Mouse (Mus musculus) MEL-GATA-1-ER (cell line): Measurements from ENCODE around the gene Suclg1.

Source experiments
- DNase-seq: peaks from one replicate; pipeline ENCODE4 v3.0.0-alpha.2; 2012; ENCODE audit warnings: low read depth; ENCODE audit errors: extremely low read depth

The Suclg1 gene

GRCm38 (mm10) chr6:73248237-73249048 lies at the start of gene Suclg1:
TSS of gene Suclg1 (plus strand) at chr6:73248382.
- peak; percentile 77 for DNase-seq

DNA sequence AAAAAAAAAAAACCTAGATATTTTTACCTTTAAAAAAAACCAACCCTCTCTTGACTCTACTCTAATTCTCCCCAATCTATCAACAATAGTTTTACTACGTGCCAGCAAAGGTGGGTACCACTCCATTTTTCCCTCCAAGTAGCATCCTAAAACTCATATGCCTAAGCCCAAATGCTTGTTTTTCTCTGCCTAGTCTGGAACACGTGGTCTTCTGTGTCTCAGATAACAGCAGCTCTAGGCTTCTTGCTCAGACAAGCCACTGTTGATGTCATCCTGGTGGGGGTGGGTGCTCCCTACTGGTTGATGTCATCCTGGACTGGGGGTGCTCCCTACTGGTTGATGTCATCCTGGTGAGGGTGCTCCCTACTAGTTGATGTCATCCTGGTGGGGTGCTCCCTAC lies 44.5 kb upstream of the Suclg1 start:
- no peak for DNase-seq

GRCm38 (mm10) chr6:73204937-73205336 lies 43.2 kb upstream of the Suclg1 start:
- DNase-seq = no peak

DNA sequence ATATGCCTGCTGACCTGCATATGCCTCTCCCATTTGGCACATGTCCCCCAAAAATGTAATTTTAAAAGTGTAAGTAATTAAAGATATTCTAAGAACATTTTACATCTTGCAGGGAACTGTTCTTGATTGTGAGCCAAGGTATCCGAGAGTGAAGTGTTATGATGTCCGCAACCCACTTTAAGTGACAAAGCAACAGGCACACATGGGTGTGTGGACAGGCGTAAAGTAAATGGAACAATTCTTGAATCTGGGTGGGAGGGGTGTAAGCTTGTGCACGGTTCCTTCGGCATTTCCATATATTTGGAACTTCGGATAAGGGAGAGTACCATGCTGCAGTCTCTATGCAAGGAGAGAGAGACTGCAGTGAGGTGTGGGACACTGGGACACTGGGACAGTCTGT lies 38.6 kb upstream of the Suclg1 start:
- no peak for DNase-seq

DNA sequence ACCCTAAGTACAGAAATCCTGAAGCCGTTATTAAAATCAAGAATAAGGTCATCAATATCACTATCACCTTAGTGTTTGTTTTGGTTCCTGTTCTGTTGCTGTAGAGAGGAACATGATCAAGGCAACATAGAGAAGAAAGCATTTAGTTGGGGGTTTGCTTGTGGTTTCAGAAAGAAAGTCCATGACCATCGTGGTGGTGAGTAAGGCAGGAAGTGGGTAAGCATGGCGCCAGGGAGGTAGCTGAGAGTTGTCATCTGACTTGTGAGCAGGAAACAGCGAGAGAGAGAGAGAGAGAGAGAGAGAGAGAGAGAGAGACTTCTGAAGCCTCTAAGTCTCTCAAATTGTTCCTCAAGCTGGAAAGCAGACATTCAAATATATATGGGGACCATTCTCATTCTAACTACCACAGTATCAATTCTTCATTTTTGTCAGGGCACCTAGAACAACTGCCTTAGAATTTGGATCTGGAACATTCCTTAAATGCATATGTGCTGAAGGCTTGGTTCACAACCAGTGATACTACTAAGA lies 37.7 kb upstream of the Suclg1 start:
- peak; percentile 69 for DNase-seq

GRCm38 (mm10) chr6:73211036-73211435 lies 37.1 kb upstream of the Suclg1 start:
- no peak for DNase-seq

GRCm38 (mm10) chr6:73211602-73212001 lies 36.6 kb upstream of the Suclg1 start:
- peak; percentile 70 for DNase-seq

- peak; percentile 70 for DNase-seq
These were observed 26.8 kb upstream of the Suclg1 start, which contains the start of gene Dnah6 for GRCm38 (mm10) chr6:73221189-73221957. TSS of gene Dnah6 (minus strand) at chr6:73221651.

GRCm38 (mm10) chr6:73221958-73222735 lies 26.0 kb upstream of the Suclg1 start:
- DNase-seq = no peak

GRCm38 (mm10) chr6:73222841-73223526 lies 25.2 kb upstream of the Suclg1 start:
- no peak for DNase-seq

- no peak for DNase-seq
These were observed 20.6 kb upstream of the Suclg1 start for GRCm38 (mm10) chr6:73227376-73228158.

DNA sequence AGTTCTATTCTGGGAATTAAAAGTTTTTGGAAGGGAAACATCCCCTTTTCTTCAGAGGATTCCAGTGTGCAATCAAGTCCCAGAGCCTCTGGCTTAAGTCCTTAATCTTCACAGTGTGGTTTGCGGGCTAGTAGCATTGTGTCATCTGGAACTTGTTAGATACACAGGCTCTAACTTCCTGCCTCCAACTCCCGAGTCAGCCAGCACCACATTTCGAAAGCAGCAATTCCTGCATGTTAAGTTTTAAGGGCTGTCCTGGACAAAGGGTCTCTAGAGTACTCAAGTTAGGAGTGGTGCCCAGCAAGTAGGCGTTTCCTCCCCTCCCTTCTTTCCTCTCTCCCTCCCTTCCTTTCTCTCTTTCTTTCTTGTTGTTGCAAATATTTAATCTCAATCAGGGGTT lies 19.8 kb upstream of the Suclg1 start:
- DNase-seq = no peak

- no peak for DNase-seq
These were observed 19.3 kb upstream of the Suclg1 start for GRCm38 (mm10) chr6:73228881-73229280.

- no peak for DNase-seq
These were observed 16.0 kb upstream of the Suclg1 start for GRCm38 (mm10) chr6:73232152-73232584.

DNA sequence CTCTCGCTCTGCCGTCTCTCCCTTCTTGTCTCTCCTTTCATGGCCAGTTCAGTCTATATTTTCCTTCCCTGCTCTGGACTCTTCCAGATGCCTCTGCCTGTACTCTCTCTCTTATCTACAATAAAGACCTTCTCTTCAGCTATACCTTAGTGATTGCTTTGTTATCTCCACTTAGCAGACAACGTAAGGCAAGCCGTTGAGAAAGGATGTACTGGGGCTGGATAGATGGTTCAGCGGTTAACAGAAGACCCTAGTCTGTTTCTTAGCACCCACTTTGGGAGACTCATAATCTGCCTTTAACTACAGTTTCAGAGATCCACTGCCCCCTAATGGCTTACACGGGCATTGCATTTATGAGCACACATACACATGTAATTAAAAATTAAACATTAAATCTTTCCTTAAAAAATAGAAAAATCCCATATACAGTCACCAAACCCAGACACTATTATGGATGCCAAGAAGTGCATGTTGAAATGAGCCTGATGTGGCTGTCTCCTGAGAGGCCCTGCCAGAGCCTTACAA lies 14.9 kb upstream of the Suclg1 start:
- DNase-seq = no peak

DNA sequence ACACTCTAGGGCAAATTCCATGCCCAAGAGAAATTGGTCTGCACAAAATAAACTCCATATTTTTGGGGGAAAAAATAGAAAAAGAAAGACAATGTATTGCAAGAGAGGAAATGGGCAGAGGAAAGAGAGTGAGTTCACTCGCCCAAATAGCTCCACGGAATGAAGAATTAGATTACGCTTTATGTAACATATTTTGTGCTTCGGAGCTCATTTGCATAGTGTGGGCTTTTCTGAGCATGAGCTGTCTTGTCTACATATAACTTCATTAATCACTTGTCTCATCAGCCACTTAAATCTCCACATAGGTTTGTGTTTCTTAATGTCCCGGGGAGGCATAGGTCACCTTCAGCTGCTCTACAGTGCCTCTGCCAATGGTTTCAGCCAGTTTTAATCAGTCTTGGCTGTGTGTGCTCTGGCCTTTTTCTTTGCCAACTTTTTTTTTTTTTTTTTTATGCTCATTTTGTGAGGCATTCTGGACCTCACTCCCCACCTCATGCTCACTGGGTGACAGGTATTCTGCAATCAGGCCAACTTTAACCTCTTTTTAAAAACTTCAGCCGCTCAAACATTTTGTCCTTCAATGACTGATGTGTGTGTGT lies 13.8 kb upstream of the Suclg1 start:
- no peak for DNase-seq

DNA sequence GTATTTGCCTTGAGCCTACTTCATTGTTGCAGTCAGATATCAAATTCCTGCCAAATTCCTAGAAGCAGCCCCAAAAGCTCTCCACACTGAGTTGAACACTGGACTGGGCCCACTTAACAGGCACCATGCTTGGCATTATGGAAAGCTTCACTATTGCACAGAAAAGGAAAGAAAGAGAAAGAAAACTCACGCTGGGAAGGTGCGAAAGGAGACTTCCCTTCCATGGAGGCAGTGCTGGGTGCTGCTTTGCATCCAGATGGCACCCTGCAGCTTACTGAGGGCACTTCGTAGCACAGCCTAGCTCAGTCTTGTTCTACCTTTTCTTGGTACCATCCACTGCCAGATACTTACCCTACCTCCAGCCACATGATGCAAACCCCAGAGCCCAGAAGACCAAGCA lies 12.5 kb upstream of the Suclg1 start:
- DNase-seq = no peak

DNA sequence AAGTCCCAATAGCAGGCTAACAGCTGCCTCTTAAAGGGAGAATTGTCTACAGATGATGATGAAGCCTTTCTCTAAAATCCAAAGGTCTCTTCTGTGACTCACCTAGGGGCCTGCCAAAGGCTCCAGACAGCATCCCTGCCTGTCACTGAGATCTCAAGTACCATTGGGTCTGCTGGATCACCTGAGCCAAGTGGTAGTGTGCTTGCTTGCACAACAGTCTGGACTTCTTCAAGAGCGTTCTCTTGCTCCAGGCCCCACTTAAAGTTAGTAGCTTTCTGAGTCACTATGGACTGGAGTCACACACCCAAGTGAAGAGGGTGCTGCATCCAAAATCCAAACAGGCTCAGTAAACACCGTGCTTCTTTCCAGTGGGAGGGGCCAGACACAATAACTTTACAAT lies 1.4 kb upstream of the Suclg1 start:
- no peak for DNase-seq

GRCm38 (mm10) chr6:73247452-73247851 lies 730 bp upstream of the Suclg1 start:
- DNase-seq = peak; percentile 52
